Mouse (Mus musculus) c-Kit-negative CD71-positive TER-119-positive erythroid progenitor cells, embryonic 14.5 days (primary cell): Measurements from ENCODE around the gene Apex2.
A peak's percentile ranks its signal among the peaks of the same experiment; 100 is the strongest.
"Not testable (repeated sequence)": the region's sequence is repeated elsewhere in the genome, so short reads cannot be mapped to it uniquely, and the experiment has no call there.

Experiments
- DNase-seq: peaks from one replicate; pipeline ENCODE4 v3.0.0-alpha.2; 2013; ENCODE audit warnings: low read depth, low spot score

Apex2 gene

GRCm38 (mm10) chrX:150487811-150488210 is 101.9 kb downstream of the Apex2 start:
- DNase-seq: not testable (repeated sequence)

- not testable (repeated sequence) for DNase-seq
Measured at GRCm38 (mm10) chrX:150486314-150487030, 103.2 kb downstream of the Apex2 start.

- DNase-seq: peak; percentile 77
Measured at GRCm38 (mm10) chrX:150477854-150478780, 111.6 kb downstream of the Apex2 start.

- no peak for DNase-seq
Measured at GRCm38 (mm10) chrX:150471416-150471815, 118.3 kb downstream of the Apex2 start.
